Mouse (Mus musculus) C2C12 (cell line): ENCODE data around the gene Abi3.

Experiments used
- CEBPB ChIP-seq: IDR thresholded peaks from one replicate; pipeline ENCODE4 v1.6.1; 2011; ENCODE audit warnings: low read depth, mild to moderate bottlenecking, control low read depth, moderate library complexity
- CTCF ChIP-seq: IDR thresholded peaks from one replicate; pipeline ENCODE4 v1.5.1; 2011; ENCODE audit not compliant: control insufficient read depth, insufficient read depth, insufficient read length
- MAX ChIP-seq: IDR thresholded peaks from one replicate; pipeline ENCODE4 v1.6.1; 2011; ENCODE audit warnings: mild to moderate bottlenecking, control low read depth
- USF1 ChIP-seq: IDR thresholded peaks from one replicate; pipeline ENCODE4 v1.6.1; 2011; ENCODE audit warnings: low read depth, mild to moderate bottlenecking, control low read depth, moderate library complexity

DNA sequence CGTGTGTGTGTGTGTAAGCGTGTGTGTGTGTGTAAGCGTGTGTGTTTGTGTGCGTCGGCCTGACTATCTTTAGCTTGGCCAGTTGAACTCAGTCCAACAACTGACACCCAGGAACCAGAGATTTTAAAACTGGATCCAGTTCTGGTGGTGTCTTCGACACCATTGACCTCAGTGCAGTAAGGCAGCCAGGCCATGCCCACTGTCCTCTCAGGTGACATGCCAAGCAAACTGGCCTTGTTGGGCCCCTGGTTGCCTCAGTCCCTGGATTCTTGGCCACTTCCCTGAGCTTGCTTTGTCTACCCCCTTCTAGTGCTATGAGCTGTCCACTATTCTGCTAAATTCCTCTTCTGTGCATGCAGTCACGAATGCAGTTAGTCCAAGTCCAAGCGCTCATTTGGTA lies 19.1 kb upstream of the Abi3 start:
- TF ChIP-seq CTCF (no peak), USF1 (no peak), CEBPB (no peak), MAX (no peak)
